Mouse (Mus musculus): ENCODE data around the gene Veph1. TPM values are rescaled to one million over a fixed set of nuclear protein-coding genes. Genes with fewer than 3 reads are reported as not detected.

Veph1 gene
- polyA plus RNA-seq, 1 experiment from 2014 or later, result 4.8 TPM

DNA sequence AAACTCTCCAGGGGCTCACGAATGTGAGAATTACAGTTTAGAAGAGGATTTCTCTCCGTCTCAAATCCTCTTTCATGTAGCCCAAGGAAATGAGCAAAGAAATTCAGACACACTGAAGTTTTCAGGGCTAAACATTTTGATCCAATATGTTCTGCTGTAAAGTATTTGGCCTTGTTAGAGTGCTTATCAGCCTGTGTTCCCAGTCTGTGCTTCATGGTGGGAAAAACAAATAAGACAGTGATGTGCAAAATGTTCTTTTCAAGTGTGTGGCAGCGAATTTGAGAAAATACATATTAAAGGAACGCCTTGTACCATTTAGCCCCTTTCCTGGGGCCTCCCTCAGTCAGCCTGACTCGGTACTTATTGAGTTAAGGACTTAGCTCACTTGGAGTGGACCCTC, 213.2 kb downstream of the Veph1 start:
- WGBS, result 75% methylated on average over 5 of the region's 5 CpGs

DNA sequence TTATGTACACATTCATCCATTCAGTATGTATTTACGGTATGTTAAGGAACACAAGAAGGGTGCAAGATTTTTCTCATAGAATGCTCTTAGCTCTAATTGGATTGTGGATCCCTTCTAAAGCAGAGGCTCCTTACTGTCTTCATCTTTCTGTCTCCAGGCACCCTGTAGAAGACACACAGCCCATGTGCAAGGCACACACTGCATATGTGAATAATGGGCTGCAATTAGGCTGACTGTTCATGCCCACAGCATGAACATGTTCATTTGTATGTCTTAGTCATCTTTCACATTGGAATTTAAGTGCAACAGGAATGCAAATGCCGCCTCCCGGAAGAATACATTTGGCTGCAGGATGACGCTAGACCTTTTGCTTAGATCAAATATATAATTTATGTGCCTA, 213.7 kb downstream of the Veph1 start:
- Histone ChIP-seq H3K4me2 (no peak overlapping the region), H3K4me1 (replicated peaks) (0 out of 2 replicates have a peak, but pooled peaks cover 2% of the 10 kb centered on the region), H3K36me3 (0 out of 2 replicates have a peak, but pooled peaks cover 6% of the 10 kb centered on the region), H3K9ac (no peak overlapping the region), H3K4me3 (no peak overlapping the region), H3K9me3 (peaks cover 8% of the 10 kb centered on the region; the same call in 1 of the 2 replicates), H3K27ac (replicated peaks) (no peak overlapping the region), H3K27me3 (no peaks in the 10 kb centered on the region)
- ATAC-seq (ENCODE audit: low read depth), result no peak
- 81% methylated on average over 4 of the region's 4 CpGs for WGBS

More for the DNA sequence above, 213.2 kb downstream of the Veph1 start:
- H3K4me2 ChIP-seq, result no peak overlapping the region
- H3K4me3 ChIP-seq, result no peak overlapping the region
- 0 out of 2 replicates have a peak, but pooled peaks cover 6% of the 10 kb centered on the region for H3K36me3 ChIP-seq
- H3K4me1 ChIP-seq (replicated peaks), result 0 out of 2 replicates have a peak, but pooled peaks cover 2% of the 10 kb centered on the region
- H3K27me3 ChIP-seq, result no peaks in the 10 kb centered on the region
- peaks cover 8% of the 10 kb centered on the region; the same call in 1 of the 2 replicates for H3K9me3 ChIP-seq
- H3K9ac ChIP-seq, result no peak overlapping the region
- no peak for ATAC-seq (ENCODE audit: low read depth)
- no peak overlapping the region for H3K27ac ChIP-seq (replicated peaks)

DNA sequence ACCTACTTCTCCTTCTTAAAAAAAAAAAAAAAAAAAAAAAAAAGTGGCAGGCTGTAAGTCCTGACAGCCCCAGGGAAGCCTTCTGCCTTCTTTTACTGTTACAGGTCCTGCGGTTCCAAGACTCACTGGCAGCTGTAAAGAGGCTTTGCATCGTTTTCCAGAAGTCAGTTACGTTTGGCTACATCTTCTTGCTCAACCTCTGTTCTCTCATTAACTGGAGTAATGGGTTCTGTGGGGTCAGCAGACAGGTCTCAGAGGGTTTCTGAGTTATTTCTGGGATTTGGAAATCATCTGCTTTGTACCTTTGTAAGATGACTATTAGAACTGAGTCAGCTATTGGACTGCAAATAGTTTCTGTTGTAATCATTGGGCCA, 215.3 kb downstream of the Veph1 start:
- peaks cover 1% of the 10 kb centered on the region; the same call in 1 of the 2 replicates for H3K9me3 ChIP-seq
- no peaks in the 10 kb centered on the region for H3K27me3 ChIP-seq
- H3K9ac ChIP-seq, result no peak overlapping the region
- 0 out of 2 replicates have a peak, but pooled peaks cover 2% of the 10 kb centered on the region for H3K4me1 ChIP-seq (replicated peaks)
- WGBS, result 35% methylated on average over 3 of the region's 3 CpGs
- 0 out of 2 replicates have a peak, but pooled peaks cover under 1% of the 10 kb centered on the region for H3K36me3 ChIP-seq
- no peak for ATAC-seq (ENCODE audit: low read depth)
- no peak overlapping the region for H3K27ac ChIP-seq (replicated peaks)
- no peak overlapping the region for H3K4me3 ChIP-seq
- no peak overlapping the region for H3K4me2 ChIP-seq

DNA sequence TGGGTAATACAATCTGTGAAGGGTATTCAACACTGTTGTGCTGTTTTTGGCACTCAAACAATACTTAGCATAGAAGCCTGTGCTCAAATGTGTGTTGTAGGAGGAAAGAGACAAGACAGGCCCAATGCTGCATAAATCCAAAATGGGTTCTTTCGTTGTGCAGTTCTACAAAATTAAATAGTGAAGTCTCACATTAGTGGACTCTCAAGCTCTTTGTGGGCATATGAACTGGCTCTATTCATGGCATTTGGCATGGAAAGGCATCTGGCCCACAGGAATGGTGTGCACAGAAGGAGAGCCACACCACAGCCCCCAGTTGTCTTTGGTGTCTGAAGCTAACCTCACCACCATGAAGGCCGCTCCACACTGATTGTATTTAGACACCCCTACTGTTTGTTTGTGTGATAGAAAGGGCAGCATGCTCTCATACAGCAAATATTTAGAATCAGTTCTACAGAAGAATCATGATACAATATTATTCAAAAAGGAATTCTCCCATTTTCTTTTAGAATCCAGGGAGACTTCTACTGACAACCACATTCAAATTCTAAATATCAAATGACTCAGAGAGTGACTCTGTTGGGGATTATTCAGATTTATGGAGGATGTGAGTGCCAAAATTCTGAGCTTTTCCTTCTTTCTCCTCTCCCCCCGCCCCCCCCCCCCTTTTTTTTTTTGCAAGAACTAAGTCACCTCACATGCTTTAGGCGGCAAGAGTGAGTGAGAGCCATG, 215.8 kb downstream of the Veph1 start:
- 0 out of 2 replicates have a peak, but pooled peaks cover 2% of the 10 kb centered on the region for H3K4me1 ChIP-seq (replicated peaks)
- no peak for ATAC-seq (ENCODE audit: low read depth)
- no peak overlapping the region for H3K27ac ChIP-seq (replicated peaks)
- 62% methylated on average over 4 of the region's 4 CpGs for WGBS
- H3K27me3 ChIP-seq, result no peaks in the 10 kb centered on the region
- no peak overlapping the region for H3K4me2 ChIP-seq
- no peak overlapping the region for H3K4me3 ChIP-seq
- H3K36me3 ChIP-seq, result no peaks in the 10 kb centered on the region
- no peak overlapping the region for H3K9ac ChIP-seq
- no peaks in the 10 kb centered on the region for H3K9me3 ChIP-seq

DNA sequence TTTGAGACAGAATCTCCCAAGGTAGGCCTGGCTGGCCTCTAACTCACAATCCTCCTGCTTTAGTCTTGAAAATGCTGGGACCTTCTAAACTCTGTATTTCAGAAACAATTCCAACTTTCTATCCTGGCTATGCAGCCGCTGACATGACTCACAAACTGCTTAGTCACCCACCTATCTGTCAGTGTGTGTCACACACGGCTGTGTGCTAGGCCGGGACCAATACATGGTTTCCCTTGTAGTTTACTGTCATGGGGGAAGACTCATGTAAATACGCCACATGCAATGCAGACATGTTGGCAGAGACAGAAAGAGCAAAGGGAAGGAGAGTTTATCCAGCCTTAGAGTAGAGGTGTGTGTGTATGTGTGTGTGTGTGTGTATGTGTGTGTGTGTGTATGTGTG, 216.8 kb downstream of the Veph1 start:
- WGBS, result 87% methylated on average over 4 of the region's 4 CpGs
- Histone ChIP-seq H3K27ac (replicated peaks) (no peak overlapping the region), H3K4me2 (no peak overlapping the region), H3K9ac (no peak overlapping the region), H3K4me1 (replicated peaks) (0 out of 2 replicates have a peak, but pooled peaks cover 2% of the 10 kb centered on the region), H3K27me3 (no peaks in the 10 kb centered on the region), H3K4me3 (no peak overlapping the region), H3K36me3 (no peaks in the 10 kb centered on the region), H3K9me3 (no peaks in the 10 kb centered on the region)
- ATAC-seq (ENCODE audit: low read depth), result no peak

DNA sequence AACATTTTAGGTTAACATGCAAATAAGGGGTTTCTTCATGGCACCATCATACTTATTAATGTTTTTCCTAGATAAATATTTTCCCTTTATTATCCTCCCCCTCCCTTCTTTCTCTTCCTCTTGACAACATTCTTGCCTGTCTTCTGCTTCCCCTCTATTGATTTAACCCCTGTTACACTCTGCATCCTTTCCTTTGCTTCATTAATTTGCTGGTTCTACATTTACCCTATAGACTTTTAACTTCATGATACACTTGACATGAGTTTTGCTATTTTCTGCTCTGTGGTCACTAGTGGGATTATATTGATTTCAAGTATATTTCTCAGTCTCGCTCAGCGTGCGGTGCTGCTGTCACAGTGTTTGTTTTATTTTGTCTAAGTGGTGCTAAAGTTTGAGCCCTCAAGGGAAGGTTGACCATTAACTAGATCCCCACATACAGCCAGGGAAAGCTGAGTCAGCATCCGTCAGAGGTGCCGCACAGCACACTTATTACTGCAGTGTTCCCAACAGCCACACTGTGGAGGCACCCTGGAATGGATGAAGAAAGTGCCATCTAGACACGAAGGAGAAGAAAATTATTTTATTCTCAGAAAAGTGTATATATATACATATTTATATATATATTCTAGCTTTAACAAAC, 217.6 kb downstream of the Veph1 start:
- no peak for ATAC-seq (ENCODE audit: low read depth)
- H3K4me3 ChIP-seq, result no peak overlapping the region
- no peak overlapping the region for H3K27ac ChIP-seq (replicated peaks)
- H3K4me1 ChIP-seq (replicated peaks), result 0 out of 2 replicates have a peak, but pooled peaks cover 2% of the 10 kb centered on the region
- no peaks in the 10 kb centered on the region for H3K36me3 ChIP-seq
- no peaks in the 10 kb centered on the region for H3K27me3 ChIP-seq
- no peak overlapping the region for H3K4me2 ChIP-seq
- 66% methylated on average over 6 of the region's 6 CpGs for WGBS
- H3K9ac ChIP-seq, result no peak overlapping the region
- no peaks in the 10 kb centered on the region for H3K9me3 ChIP-seq

DNA sequence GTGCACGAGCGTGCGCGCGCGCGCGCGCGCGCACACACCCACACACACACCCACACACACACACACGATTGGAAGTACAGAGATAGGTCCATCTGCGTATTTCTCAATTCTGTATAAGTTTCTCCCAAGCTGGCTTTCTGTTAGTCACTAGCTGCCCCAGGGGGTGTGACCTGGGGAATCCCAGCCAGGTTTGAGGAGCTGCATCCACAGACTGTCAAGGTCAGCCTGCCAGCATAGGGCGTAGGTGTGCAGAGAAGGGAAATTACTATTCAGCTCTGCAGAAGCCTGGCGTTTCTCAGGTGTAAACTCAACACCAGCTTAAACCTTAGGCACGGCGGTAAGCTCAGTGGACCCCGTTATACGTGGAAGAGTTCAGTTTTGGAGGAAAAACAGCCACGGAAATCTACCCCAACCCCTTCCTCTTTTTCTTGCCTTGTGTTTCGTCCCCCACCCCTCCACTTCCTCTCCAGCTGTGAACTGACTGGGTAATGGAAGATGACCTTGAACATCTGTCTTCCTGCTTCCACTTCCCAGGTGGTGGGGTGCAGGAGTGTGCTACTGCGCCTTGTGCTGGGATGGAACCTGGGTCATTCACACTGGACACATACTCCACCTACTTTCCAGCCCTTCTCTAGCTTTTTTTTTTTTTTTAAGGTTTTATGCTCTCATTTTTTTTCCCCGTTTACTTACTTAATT, 218.5 kb downstream of the Veph1 start:
- H3K27ac ChIP-seq (replicated peaks), result no peak overlapping the region
- 0 out of 2 replicates have a peak, but pooled peaks cover 2% of the 10 kb centered on the region for H3K4me1 ChIP-seq (replicated peaks)
- WGBS, result 91% methylated on average over 23 of the region's 23 CpGs
- H3K9me3 ChIP-seq, result no peaks in the 10 kb centered on the region
- H3K27me3 ChIP-seq, result no peaks in the 10 kb centered on the region
- no peak overlapping the region for H3K9ac ChIP-seq
- ATAC-seq (ENCODE audit: low read depth), result no peak
- H3K4me2 ChIP-seq, result no peak overlapping the region
- H3K4me3 ChIP-seq, result no peak overlapping the region
- H3K36me3 ChIP-seq, result no peaks in the 10 kb centered on the region

DNA sequence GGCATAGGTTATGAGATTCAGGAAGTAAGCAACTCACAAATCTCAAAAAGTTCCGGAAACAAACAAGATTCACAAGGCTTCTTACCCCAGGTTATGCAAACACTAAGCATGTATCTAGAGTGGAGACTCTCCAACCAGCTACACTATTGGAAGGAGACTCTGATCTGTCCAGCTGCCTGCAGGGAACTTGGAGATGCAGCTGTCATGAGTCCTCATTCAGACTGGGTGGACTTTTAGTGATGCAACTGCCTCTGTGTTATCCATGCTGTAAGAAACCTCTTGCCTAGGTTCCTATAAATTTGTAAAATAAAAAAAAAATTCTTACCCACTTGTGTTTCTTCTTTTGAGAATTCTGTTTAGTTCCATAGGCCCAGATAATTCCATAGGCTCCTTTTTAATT, 226.4 kb downstream of the Veph1 start:
- Histone ChIP-seq H3K4me3 (no peak overlapping the region), H3K36me3 (no peaks in the 10 kb centered on the region), H3K9me3 (no peaks in the 10 kb centered on the region), H3K9ac (no peak overlapping the region), H3K27ac (replicated peaks) (no peak overlapping the region), H3K4me2 (no peak overlapping the region), H3K27me3 (no peaks in the 10 kb centered on the region), H3K4me1 (replicated peaks) (no peaks in the 10 kb centered on the region)
- WGBS, result 93% methylated on average over 1 of the region's 1 CpGs
- ATAC-seq (ENCODE audit: low read depth), result no peak

DNA sequence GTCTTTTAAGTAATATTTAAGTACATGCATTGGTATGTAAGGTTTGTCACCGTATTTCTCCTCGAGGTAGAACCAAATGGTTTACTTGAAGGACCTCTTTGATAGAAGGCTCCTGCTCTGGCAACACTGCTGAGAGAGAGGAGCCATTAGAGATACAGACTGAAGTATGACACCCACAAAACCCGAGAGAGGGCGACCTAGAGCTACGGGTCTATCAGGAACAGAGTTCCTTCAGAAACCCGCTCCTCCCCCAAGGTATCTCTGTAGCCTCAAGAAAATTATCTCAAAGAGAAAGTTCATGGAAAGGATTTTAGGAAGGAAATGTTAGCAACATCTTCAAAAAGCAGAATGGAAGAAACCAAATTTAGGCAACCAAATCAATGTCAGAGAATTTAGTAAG, 232.8 kb downstream of the Veph1 start:
- Histone ChIP-seq H3K27ac (replicated peaks) (no peak overlapping the region), H3K9ac (no peak overlapping the region), H3K36me3 (no peaks in the 10 kb centered on the region), H3K27me3 (no peaks in the 10 kb centered on the region), H3K4me2 (no peak overlapping the region), H3K9me3 (no peaks in the 10 kb centered on the region), H3K4me3 (no peak overlapping the region), H3K4me1 (replicated peaks) (no peaks in the 10 kb centered on the region)
- WGBS, result 44% methylated on average over 6 of the region's 6 CpGs
- ATAC-seq (ENCODE audit: low read depth), result no peak

DNA sequence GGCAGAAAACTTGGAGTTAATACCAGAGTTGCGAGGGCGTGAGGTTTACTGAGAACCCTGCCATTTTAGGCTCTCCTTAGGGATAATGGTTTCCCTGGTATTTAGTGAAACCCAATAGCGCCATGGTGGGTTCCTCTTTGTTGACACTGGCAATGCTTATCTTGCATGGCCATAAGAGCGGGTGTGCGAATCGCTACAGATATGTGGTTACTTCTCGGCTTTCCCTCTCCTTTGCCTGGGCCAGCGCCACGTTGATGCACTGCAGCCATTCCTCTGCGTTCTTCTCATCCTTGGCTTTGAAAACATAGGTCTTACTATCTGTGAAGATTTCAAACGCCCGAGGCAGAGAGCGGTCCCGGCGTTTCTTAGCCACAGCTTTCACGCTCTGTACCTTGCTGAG, 239.7 kb downstream of the Veph1 start:
- no peak for ATAC-seq (ENCODE audit: low read depth)
- H3K4me2 ChIP-seq, result no peak overlapping the region
- no peak overlapping the region for H3K4me3 ChIP-seq
- H3K4me1 ChIP-seq (replicated peaks), result no peaks in the 10 kb centered on the region
- no peaks in the 10 kb centered on the region for H3K36me3 ChIP-seq
- H3K27ac ChIP-seq (replicated peaks), result no peak overlapping the region
- no peak overlapping the region for H3K9ac ChIP-seq
- no peaks in the 10 kb centered on the region for H3K9me3 ChIP-seq
- no peaks in the 10 kb centered on the region for H3K27me3 ChIP-seq
- WGBS, result 90% methylated on average over 16 of the region's 16 CpGs

DNA sequence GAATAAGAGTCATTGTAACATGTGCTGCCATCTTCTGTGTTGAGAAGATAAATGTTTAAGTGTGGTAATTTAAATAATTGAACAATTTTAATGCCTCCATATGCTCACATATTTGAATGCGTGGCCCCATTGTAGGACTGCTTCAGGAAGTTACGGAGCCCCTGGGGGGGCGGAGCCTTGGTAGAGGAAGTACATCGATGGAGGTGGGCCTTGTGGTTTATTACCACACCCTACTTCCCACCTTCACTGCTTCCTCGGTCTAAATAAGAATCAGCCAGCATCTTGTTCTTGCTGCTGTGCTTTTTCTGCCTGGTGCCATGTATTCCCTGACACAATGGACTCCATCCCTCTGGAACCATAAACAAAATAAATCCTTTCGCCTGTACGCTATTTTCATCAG, 241.0 kb downstream of the Veph1 start:
- H3K27me3 ChIP-seq, result no peaks in the 10 kb centered on the region
- WGBS, result 85% methylated on average over 7 of the region's 7 CpGs
- H3K9me3 ChIP-seq, result no peaks in the 10 kb centered on the region
- no peak; the same call in 1 of the 2 replicates for ATAC-seq (ENCODE audit: low read depth)
- H3K27ac ChIP-seq (replicated peaks), result no peak overlapping the region
- H3K36me3 ChIP-seq, result no peaks in the 10 kb centered on the region
- H3K4me1 ChIP-seq (replicated peaks), result no peaks in the 10 kb centered on the region
- H3K9ac ChIP-seq, result no peak overlapping the region
- no peak overlapping the region for H3K4me2 ChIP-seq
- no peak overlapping the region for H3K4me3 ChIP-seq
